27 mouse cellular contexts compared by ENCODE assay signal in the genomic region with DNA sequence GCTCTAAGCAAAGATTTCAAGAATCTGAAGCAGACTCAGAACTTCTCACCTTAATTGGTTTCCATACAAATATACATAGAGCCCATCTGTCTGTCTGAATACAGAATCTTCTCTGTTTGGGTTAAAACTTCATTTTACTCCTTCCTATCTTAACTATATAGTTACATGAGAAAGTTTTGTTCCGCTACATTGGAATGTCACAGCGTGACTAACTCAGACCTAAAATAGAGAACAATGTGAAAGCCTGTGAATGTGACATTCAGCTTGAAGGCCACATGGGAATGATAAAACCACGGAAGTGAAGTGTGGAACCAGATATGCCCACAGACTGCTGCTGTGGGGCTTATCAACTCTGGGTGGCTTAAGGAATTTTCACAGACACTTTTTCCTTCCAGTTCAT.
DNase-seq lines count a peak whose midpoint lies in the region; ATAC-seq lines count a peak whose summit lies in the region.
"Had no signal": no experiment of that assay in that cellular context is flagged by ENCODE, and none has a peak within 500 bp of the region (broad histone marks: within the 10 kb centered on the region; RNA-seq: fewer than 3 reads in every experiment).

No protein-coding gene starts in this region.

- H3K27ac ChIP-seq in heart, embryonic 16.5 days (ENCODE audit: low read length) = no peak overlapping the region
- no peak overlapping the region for H3K27ac ChIP-seq in limb, embryonic 13.5 days
- H3K27ac ChIP-seq in limb, embryonic 10.5 days = no peak overlapping the region
- H3K27ac ChIP-seq: heart, embryonic 15.5 days; hindbrain, embryonic 14.5 days; liver, embryonic 12.5 days; midbrain, embryonic 12.5 days; neural tube, embryonic 12.5 days had no signal

- DNase-seq in heart, postnatal 25 days (ENCODE audit: low spot score) = no peak
- DNase-seq in limb, embryonic 10.5 days (ENCODE audit: low spot score) = no peak
- DNase-seq in brain, adult 2 months (ENCODE audit: low read depth, low spot score) = peak; percentile 69
- peak; percentile 4 to 26 for DNase-seq in left cerebral cortex, postnatal 14 days (ENCODE audit: low spot score in 2 of 2)
- no peak for DNase-seq in ovary, postnatal 36 days (ENCODE audit: low spot score)
- DNase-seq: adrenal gland, postnatal 25 days; cerebellum, adult 18-20 months; cerebellum, postnatal 10 days; gastrocnemius, postnatal 14 days; kidney, adult 9 months; kidney, postnatal 10 days; layer of hippocampus, postnatal 36 days; liver, postnatal 0 days; lung, postnatal 36 days; thymus, postnatal 14 days had no signal

- no peak for ATAC-seq in heart, embryonic 16.5 days (replicated peaks; ENCODE audit: extremely low read depth, insufficient read depth, low FRiP score)
- ATAC-seq in limb, embryonic 13.5 days (ENCODE audit: low FRiP score, low read depth) = peak; percentile 72; the same call in 1 of the 2 replicates
- ATAC-seq: CD4-positive, CD25-positive, alpha-beta regulatory T cell, adult 4 months; forebrain, embryonic 14.5 days; intestine, postnatal 0 days; liver, embryonic 12.5 days; liver, postnatal 0 days had no signal

- H3K4me2 ChIP-seq in heart, embryonic 16.5 days (ENCODE audit: low read depth, low read length) = 0 out of 2 replicates have a peak overlapping the region, but pooled peaks have one; percentile 7
- H3K4me2 ChIP-seq in limb, embryonic 13.5 days (replicated peaks) = no peak overlapping the region
- H3K4me2 ChIP-seq: heart, embryonic 15.5 days; hindbrain, embryonic 14.5 days; liver, embryonic 12.5 days; midbrain, embryonic 12.5 days; neural tube, embryonic 12.5 days had no signal

- no peak overlapping the region for H3K4me3 ChIP-seq in heart, embryonic 16.5 days (ENCODE audit: low read length)
- H3K4me3 ChIP-seq in limb, embryonic 13.5 days = no peak overlapping the region
- H3K4me3 ChIP-seq in limb, embryonic 10.5 days = no peak overlapping the region
- H3K4me3 ChIP-seq: heart, embryonic 15.5 days; liver, embryonic 12.5 days; megakaryocyte, embryonic 14.5 days; midbrain, embryonic 12.5 days; myocyte; neural tube, embryonic 12.5 days had no signal

- no peaks in the 10 kb centered on the region for H3K36me3 ChIP-seq in heart, embryonic 16.5 days (ENCODE audit: control insufficient read depth, insufficient read depth)
- no peaks in the 10 kb centered on the region for H3K36me3 ChIP-seq in limb, embryonic 13.5 days
- H3K36me3 ChIP-seq in limb, embryonic 10.5 days = no peaks in the 10 kb centered on the region
- H3K36me3 ChIP-seq: heart, embryonic 15.5 days; liver, embryonic 12.5 days; midbrain, embryonic 12.5 days; neural tube, embryonic 12.5 days had no signal

- H3K4me1 ChIP-seq in heart, embryonic 16.5 days (ENCODE audit: control insufficient read depth, insufficient read depth, low read length) = no peaks in the 10 kb centered on the region
- H3K4me1 ChIP-seq in limb, embryonic 13.5 days = no peaks in the 10 kb centered on the region
- H3K4me1 ChIP-seq in limb, embryonic 10.5 days = no peaks in the 10 kb centered on the region
- H3K4me1 ChIP-seq: liver, embryonic 12.5 days; megakaryocyte, embryonic 14.5 days; midbrain, embryonic 12.5 days; neural tube, embryonic 12.5 days had no signal

- H3K9me3 ChIP-seq in heart, embryonic 16.5 days (replicated peaks; ENCODE audit: control insufficient read depth, low read length) = no peaks in the 10 kb centered on the region
- H3K9me3 ChIP-seq in limb, embryonic 13.5 days = no peaks in the 10 kb centered on the region
- H3K9me3 ChIP-seq in limb, embryonic 10.5 days (replicated peaks) = no peaks in the 10 kb centered on the region
- H3K9me3 ChIP-seq: heart, embryonic 15.5 days; liver, embryonic 12.5 days; megakaryocyte, embryonic 14.5 days; midbrain, embryonic 12.5 days; neural tube, embryonic 12.5 days had no signal

- 22% methylated on average over 3 of the region's 3 CpGs for WGBS in heart, embryonic 16.5 days
- WGBS in limb, embryonic 13.5 days = 76% methylated on average over 3 of the region's 3 CpGs
- 93% methylated on average over 3 of the region's 3 CpGs for WGBS in limb, embryonic 10.5 days

- H3K27me3 ChIP-seq in heart, embryonic 16.5 days (ENCODE audit: control insufficient read depth, insufficient read depth, low read length) = no peaks in the 10 kb centered on the region
- no peaks in the 10 kb centered on the region for H3K27me3 ChIP-seq in limb, embryonic 13.5 days
- H3K27me3 ChIP-seq in limb, embryonic 10.5 days (ENCODE audit: low read depth, poor library complexity, severe bottlenecking) = no peaks in the 10 kb centered on the region
- H3K27me3 ChIP-seq: heart, embryonic 15.5 days; liver, embryonic 12.5 days; megakaryocyte, embryonic 14.5 days; midbrain, embryonic 12.5 days; neural tube, embryonic 12.5 days had no signal

- no peak overlapping the region for H3K9ac ChIP-seq in heart, embryonic 16.5 days (ENCODE audit: low read length)
- no peak overlapping the region for H3K9ac ChIP-seq in limb, embryonic 13.5 days
- H3K9ac ChIP-seq: heart, embryonic 15.5 days; hindbrain, embryonic 14.5 days; liver, embryonic 12.5 days; liver, postnatal 0 days; midbrain, embryonic 12.5 days; neural tube, embryonic 12.5 days had no signal

- intact Hi-C loops in heart, postnatal 25 days (cut with DNase I) = no loop called here
- intact Hi-C loops in left cerebral cortex, postnatal 14 days (cut with DNase I) = no loop called here

Comparison
In these comparisons a context has a peak if more than half of its experiments do, and no peak if none do; other contexts are left out.
1. DNase-seq: peak in brain, adult 2 months (single experiment) and left cerebral cortex, postnatal 14 days (2 of 2); none in heart, postnatal 25 days (single experiment), limb, embryonic 10.5 days (single experiment) and ovary, postnatal 36 days (single experiment).